Mouse (Mus musculus) heart, embryonic 15.5 days (tissue): ENCODE measurements around the gene Nab2. TPM values are rescaled to one million over a fixed set of nuclear protein-coding genes. Genes with fewer than 3 reads are reported as not detected.
A peak's percentile ranks its signal among the peaks of the same experiment; 100 is the strongest.

Experiments
- ATAC-seq: fragments of 200-750 bp; cut with Nextera tagmentation; replicated peaks from 2 replicates; pipeline ENCODE4 v1.8.0; 2017; ENCODE audit warnings: low read depth, moderate TSS enrichment; ENCODE audit not compliant: insufficient number of reproducible peaks, insufficient read depth, low FRiP score
- H3K27ac ChIP-seq: fragments of 300-500 bp; sonication (generic); 2 replicates; pipeline ENCODE4 v1.5.1; 2015; ENCODE audit warnings: mild to moderate bottlenecking, inconsistent platforms
- H3K27me3 ChIP-seq: fragments of 300-500 bp; sonication (generic); 2 replicates; pipeline ENCODE4 v1.6.1; 2015; ENCODE audit warnings: inconsistent platforms
- H3K36me3 ChIP-seq: fragments of 300-500 bp; sonication (generic); 2 replicates; pipeline ENCODE4 v1.6.1; 2015; ENCODE audit warnings: mild to moderate bottlenecking, inconsistent platforms
- H3K4me1 ChIP-seq: fragments of 300-500 bp; sonication (generic); replicated peaks from 2 replicates; pipeline ENCODE4 v1.6.1; 2015; ENCODE audit warnings: inconsistent platforms
- H3K4me2 ChIP-seq: fragments of 300-500 bp; sonication (generic); 2 replicates; pipeline ENCODE4 v1.6.1; 2015; ENCODE audit warnings: inconsistent platforms, mild to moderate bottlenecking, moderate library complexity
- H3K4me3 ChIP-seq: fragments of 300-500 bp; sonication (generic); 2 replicates; pipeline ENCODE4 v1.5.1; 2015; ENCODE audit warnings: mild to moderate bottlenecking, inconsistent platforms
- H3K9ac ChIP-seq: fragments of 300-500 bp; sonication (generic); 2 replicates; pipeline ENCODE4 v1.6.1; 2015; ENCODE audit warnings: mild to moderate bottlenecking, inconsistent platforms
- H3K9me3 ChIP-seq: fragments of 300-500 bp; sonication (generic); replicated peaks from 2 replicates; pipeline ENCODE4 v1.6.1; 2016; ENCODE audit warnings: inconsistent platforms
- WGBS: fragments of 180-500 bp; shearing (Covaris S2); methylation state at CpG from one replicate; pipeline ENCODE4 v1.1.7; 2015; ENCODE audit warnings: mixed read lengths; 5-methylcytosine and 5-hydroxymethylcytosine counted together
- polyA plus RNA-seq: library from polyadenylated mRNA; unstranded; fragments of >200 nt; fragmentation: Nextera tagmentation; extraction: Ambion mirVana; gene quantifications from 2 replicates; pipeline ENCODE4 v1.2.1, GENCODE M21; 2015

The Nab2 gene
- polyA plus RNA-seq, 1 experiment from 2014 or later = 10.9 TPM

GRCm38 (mm10) chr10:127694636-127695035 is 26.3 kb upstream of the Nab2 start:
- WGBS = 42% methylated on average over 2 of the region's 2 CpGs
- peaks cover 23% of the 10 kb centered on the region; the same call in 1 of the 2 replicates for H3K36me3 ChIP-seq
- no peaks in the 10 kb centered on the region for H3K4me1 ChIP-seq
- no peak overlapping the region for H3K4me3 ChIP-seq
- ATAC-seq = no peak
- no peak overlapping the region for H3K27ac ChIP-seq
- no peak overlapping the region for H3K9ac ChIP-seq
- no peaks in the 10 kb centered on the region for H3K27me3 ChIP-seq
- no peak overlapping the region for H3K4me2 ChIP-seq
- H3K9me3 ChIP-seq = no peaks in the 10 kb centered on the region

GRCm38 (mm10) chr10:127691053-127691452 is 22.7 kb upstream of the Nab2 start:
- H3K4me1 ChIP-seq = 0 out of 2 replicates have a peak, but pooled peaks cover 3% of the 10 kb centered on the region
- H3K9me3 ChIP-seq = no peaks in the 10 kb centered on the region
- H3K4me2 ChIP-seq = no peak overlapping the region
- H3K27me3 ChIP-seq = no peaks in the 10 kb centered on the region
- ATAC-seq = no peak
- H3K9ac ChIP-seq = no peak overlapping the region
- H3K4me3 ChIP-seq = no peak overlapping the region
- H3K36me3 ChIP-seq = peaks cover 29% of the 10 kb centered on the region; the same call in 1 of the 2 replicates
- WGBS = 19% methylated on average over 1 of the region's 1 CpGs
- no peak overlapping the region for H3K27ac ChIP-seq

- Histone ChIP-seq H3K9me3 (no peaks in the 10 kb centered on the region), H3K9ac (no peak overlapping the region), H3K4me3 (no peak overlapping the region), H3K4me2 (no peak overlapping the region), H3K4me1 (peaks cover 12% of the 10 kb centered on the region), H3K36me3 (no peaks in the 10 kb centered on the region), H3K27me3 (no peaks in the 10 kb centered on the region), H3K27ac (no peak overlapping the region)
- ATAC-seq = no peak
- 79% methylated on average over 6 of the region's 6 CpGs for WGBS
Measured at GRCm38 (mm10) chr10:127682886-127683285, 14.5 kb upstream of the Nab2 start.

GRCm38 (mm10) chr10:127679881-127680280 is 11.5 kb upstream of the Nab2 start:
- Histone ChIP-seq H3K36me3 (no peaks in the 10 kb centered on the region), H3K4me3 (no peak overlapping the region), H3K9ac (no peak overlapping the region), H3K4me1 (peaks cover 20% of the 10 kb centered on the region), H3K27ac (no peak overlapping the region), H3K9me3 (no peaks in the 10 kb centered on the region), H3K27me3 (no peaks in the 10 kb centered on the region), H3K4me2 (no peak overlapping the region)
- no peak for ATAC-seq
- 81% methylated on average over 3 of the region's 3 CpGs for WGBS

- Histone ChIP-seq H3K36me3 (no peaks in the 10 kb centered on the region), H3K9me3 (no peaks in the 10 kb centered on the region), H3K27ac (no peak overlapping the region), H3K27me3 (no peaks in the 10 kb centered on the region), H3K4me2 (no peak overlapping the region), H3K9ac (no peak overlapping the region), H3K4me1 (peaks cover 20% of the 10 kb centered on the region), H3K4me3 (no peak overlapping the region)
- 84% methylated on average over 1 of the region's 1 CpGs for WGBS
- no peak for ATAC-seq
Measured at GRCm38 (mm10) chr10:127679208-127679607, 10.8 kb upstream of the Nab2 start.

- H3K9me3 ChIP-seq = no peaks in the 10 kb centered on the region
- no peak for ATAC-seq
- WGBS = 4% methylated on average over 14 of the region's 14 CpGs
Measured at GRCm38 (mm10) chr10:127677591-127678336, 9.4 kb upstream of the Nab2 start.

GRCm38 (mm10) chr10:127676691-127677548 is 8.6 kb upstream of the Nab2 start:
- peak overlapping the region; percentile 70 for H3K4me3 ChIP-seq
- WGBS = under 1% methylated on average over 71 of the region's 71 CpGs
- H3K36me3 ChIP-seq = no peaks in the 10 kb centered on the region
- H3K4me2 ChIP-seq = peak overlapping the region; percentile 87
- peak overlapping the region; percentile 63 for H3K9ac ChIP-seq
- H3K9me3 ChIP-seq = no peaks in the 10 kb centered on the region
- H3K27me3 ChIP-seq = no peaks in the 10 kb centered on the region
- ATAC-seq = peak; percentile 95
- peaks cover 20% of the 10 kb centered on the region for H3K4me1 ChIP-seq
- H3K27ac ChIP-seq = peak overlapping the region; percentile 74

More at GRCm38 (mm10) chr10:127677591-127678336, 9.4 kb upstream of the Nab2 start:
- H3K4me1 ChIP-seq = peaks cover 20% of the 10 kb centered on the region
- H3K36me3 ChIP-seq = no peaks in the 10 kb centered on the region
- peak overlapping the region; percentile 62; the same call in 1 of the 2 replicates for H3K27ac ChIP-seq
- no peaks in the 10 kb centered on the region for H3K27me3 ChIP-seq
- H3K4me2 ChIP-seq = peak overlapping the region; percentile 87
- peak overlapping the region; percentile 63 for H3K9ac ChIP-seq
- H3K4me3 ChIP-seq = peak overlapping the region; percentile 70

GRCm38 (mm10) chr10:127675859-127676398 is 7.6 kb upstream of the Nab2 start:
- 45% methylated on average over 5 of the region's 5 CpGs for WGBS
- Histone ChIP-seq H3K9ac (no peak overlapping the region), H3K27ac (peak overlapping the region; percentile 74), H3K9me3 (no peaks in the 10 kb centered on the region), H3K36me3 (no peaks in the 10 kb centered on the region), H3K4me1 (peaks cover 20% of the 10 kb centered on the region), H3K4me3 (peak overlapping the region; percentile 70), H3K27me3 (no peaks in the 10 kb centered on the region), H3K4me2 (peak overlapping the region; percentile 87)
- ATAC-seq = no peak

GRCm38 (mm10) chr10:127674794-127675522 is 6.6 kb upstream of the Nab2 start:
- H3K27me3 ChIP-seq = no peaks in the 10 kb centered on the region
- peak overlapping the region; percentile 29; the same call in 1 of the 2 replicates for H3K4me2 ChIP-seq
- WGBS = 74% methylated on average over 8 of the region's 8 CpGs
- peak overlapping the region; percentile 62 for H3K27ac ChIP-seq
- no peaks in the 10 kb centered on the region for H3K36me3 ChIP-seq
- no peak; the same call in 1 of the 2 replicates for ATAC-seq
- peaks cover 20% of the 10 kb centered on the region for H3K4me1 ChIP-seq
- no peak overlapping the region for H3K9ac ChIP-seq
- no peaks in the 10 kb centered on the region for H3K9me3 ChIP-seq
- no peak overlapping the region for H3K4me3 ChIP-seq

GRCm38 (mm10) chr10:127674046-127674655 is 5.8 kb upstream of the Nab2 start:
- H3K9me3 ChIP-seq = no peaks in the 10 kb centered on the region
- H3K27me3 ChIP-seq = no peaks in the 10 kb centered on the region
- no peak overlapping the region for H3K9ac ChIP-seq
- no peaks in the 10 kb centered on the region for H3K36me3 ChIP-seq
- WGBS = 84% methylated on average over 6 of the region's 6 CpGs
- H3K27ac ChIP-seq = no peak overlapping the region
- H3K4me3 ChIP-seq = no peak overlapping the region
- peaks cover 27% of the 10 kb centered on the region for H3K4me1 ChIP-seq
- ATAC-seq = no peak
- no peak overlapping the region for H3K4me2 ChIP-seq
